Mouse (Mus musculus): Measurements from ENCODE around the gene Snf8. TPM values are rescaled to one million over a fixed set of nuclear protein-coding genes. Genes with fewer than 3 reads are reported as not detected.

Snf8 gene
- total RNA-seq, 2 experiments from 2014 or later: 104 to 106 TPM

DNA sequence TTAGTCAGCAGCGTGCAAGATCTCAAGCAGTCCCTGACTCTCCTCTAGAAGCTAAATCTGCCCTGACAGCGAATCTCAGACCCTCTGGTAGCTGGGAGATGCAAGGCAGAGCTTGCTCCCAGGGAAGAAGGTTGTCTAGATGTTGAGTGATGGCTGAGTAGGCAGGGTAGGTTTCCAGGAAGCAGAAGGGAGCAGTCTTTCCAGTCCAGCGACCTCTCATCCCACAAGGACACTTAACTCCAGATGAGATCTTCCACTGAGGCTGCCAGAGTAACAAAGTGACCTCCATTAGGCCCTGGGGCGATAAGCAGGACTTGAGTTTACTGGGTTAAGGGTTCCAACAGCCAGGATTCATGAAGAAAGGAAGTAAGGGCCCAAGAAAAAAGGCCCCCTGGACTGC is 14.1 kb upstream of the Snf8 start:
- no peak for DNase-seq (ENCODE audit: low spot score in 2 of 2)

DNA sequence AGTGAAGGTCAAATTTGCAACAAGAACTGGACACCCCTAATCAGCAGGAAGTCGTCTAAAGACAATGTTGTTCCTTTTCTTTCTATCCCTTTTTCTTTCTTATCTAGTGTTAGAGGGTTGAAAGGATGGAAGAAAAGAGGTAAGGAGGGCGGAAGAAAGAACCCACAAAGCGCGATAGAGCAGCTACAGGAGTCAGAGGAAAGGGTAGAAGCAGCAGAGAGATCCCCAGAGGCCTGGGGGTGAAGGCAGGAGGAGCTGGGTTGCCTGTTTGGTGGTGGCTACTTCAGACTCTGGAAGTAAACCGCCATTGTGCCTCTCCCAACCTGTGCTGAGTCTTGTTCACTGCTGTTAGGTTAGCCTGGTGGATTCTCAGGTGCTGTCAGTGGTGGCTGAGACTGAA is 6.6 kb upstream of the Snf8 start:
- DNase-seq (ENCODE audit: low spot score in 2 of 2): no peak

DNA sequence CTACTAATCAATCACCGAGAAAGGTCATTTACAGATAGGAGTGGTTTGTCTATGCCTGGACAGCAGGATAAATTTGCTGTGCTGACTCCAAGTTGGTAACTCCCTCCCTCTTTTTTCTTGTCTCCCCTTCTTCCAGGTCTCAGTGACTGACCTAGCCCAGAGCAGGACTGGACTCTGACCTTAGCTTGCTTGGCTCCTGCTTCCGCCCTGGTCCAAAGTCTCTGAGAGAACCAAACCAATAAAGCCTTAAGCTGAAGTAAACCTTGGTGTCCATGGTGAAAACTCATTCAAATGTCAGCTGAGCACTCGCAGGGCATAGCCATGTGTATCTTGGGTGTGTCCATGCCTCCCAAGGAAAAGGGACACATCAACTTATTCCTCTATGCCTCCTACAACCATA is 4.1 kb upstream of the Snf8 start:
- DNase-seq (ENCODE audit: low spot score in 2 of 2): no peak

DNA sequence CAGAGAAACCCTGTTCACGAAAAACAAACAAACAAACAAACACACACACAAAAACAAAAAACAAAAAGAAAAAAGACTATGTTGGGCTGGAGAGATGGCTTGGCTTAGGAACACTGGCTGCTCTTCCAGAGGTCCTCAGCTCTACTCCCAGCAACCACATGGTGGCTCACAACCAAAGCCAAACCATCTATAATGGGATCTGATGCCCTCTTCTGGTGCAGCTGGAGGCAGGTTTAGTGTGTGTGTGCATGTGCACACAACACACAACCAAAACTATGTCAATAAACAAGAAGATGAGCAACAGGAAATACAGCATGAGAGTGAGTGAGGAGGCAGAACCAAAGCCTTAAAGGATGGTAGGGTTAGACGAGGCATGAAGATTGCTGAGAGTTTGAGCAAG is 3.0 kb upstream of the Snf8 start:
- DNase-seq (ENCODE audit: low spot score in 2 of 2): no peak

DNA sequence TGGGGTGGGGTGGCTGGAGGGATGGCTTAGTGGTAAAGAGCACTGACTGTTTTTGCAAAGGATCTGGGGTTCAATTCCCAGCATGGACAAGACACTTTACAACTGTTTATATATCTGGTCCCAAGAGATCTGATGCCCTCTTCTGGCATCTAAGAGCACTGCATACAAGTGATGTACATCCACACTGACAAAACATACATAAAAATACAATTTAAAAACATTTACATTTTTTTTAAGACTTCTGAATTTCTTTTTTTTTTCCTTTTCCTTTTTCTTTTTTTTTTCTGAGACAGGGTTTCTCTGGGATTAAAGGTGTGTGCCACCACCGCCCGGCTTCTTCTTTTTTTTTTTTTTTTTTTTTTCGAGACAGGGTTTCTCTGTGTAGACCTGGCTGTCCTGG is 1.4 kb upstream of the Snf8 start:
- no peak for DNase-seq (ENCODE audit: low spot score in 2 of 2)

DNA sequence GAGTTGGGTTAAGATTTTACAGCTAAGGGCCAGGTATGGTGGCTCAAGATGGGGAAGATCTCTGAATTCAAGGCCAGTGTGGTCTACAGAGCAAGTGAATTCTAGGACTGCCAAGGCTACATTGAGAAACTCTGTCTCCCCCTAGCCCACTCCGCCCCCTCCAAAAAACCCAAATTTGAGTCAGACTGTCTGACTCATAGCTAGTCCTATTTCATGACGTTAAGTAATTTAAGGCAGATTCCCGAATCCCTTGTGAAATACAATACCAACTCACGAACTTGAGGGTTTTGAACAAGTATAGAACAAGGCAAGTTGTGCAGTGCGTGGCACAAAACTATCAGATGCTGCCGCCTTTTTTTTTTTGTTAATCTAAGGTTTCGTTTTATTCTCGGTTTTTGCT is 569 bp upstream of the Snf8 start:
- no peak for DNase-seq (ENCODE audit: low spot score in 2 of 2)

DNA sequence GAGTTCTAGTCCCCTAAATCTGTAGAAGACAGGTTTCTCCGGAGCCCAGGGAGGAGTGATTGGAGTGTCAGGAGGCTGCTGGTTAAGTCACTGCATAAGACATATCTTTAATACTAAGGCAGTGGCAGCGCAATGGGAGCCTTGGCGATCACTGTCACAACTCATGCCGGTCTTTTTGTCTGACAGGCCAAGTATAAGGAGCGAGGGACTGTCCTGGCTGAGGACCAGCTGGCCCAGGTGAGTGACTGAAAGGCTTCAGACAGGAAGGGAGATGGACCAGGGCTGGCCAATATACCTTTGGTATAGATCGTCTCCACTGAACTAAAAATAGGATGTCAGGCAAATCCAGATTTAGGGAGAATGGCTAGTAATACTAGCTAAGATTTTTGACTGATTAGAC is 448 bp downstream of the Snf8 start:
- DNase-seq (ENCODE audit: low spot score in 2 of 2): no peak

DNA sequence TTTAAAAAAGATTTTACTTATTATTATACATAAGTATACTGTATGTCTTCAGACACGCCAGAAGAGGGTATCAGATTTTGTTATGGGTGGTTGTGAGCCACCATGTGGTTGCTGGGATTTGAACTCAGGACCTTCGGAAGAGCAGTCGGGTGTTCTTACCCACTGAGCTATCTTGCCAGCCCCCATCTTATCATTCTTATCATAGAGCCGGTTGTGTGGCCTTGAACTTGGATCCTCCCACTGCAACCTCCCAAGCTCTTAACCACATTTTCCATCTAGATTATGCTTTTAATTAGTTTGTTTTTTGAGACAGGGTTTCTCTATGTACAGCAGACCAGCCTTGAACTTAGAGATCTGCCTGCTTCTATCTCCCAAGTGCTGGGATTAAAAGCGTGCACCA is 2.8 kb downstream of the Snf8 start:
- no peak for DNase-seq (ENCODE audit: low spot score in 2 of 2)

DNA sequence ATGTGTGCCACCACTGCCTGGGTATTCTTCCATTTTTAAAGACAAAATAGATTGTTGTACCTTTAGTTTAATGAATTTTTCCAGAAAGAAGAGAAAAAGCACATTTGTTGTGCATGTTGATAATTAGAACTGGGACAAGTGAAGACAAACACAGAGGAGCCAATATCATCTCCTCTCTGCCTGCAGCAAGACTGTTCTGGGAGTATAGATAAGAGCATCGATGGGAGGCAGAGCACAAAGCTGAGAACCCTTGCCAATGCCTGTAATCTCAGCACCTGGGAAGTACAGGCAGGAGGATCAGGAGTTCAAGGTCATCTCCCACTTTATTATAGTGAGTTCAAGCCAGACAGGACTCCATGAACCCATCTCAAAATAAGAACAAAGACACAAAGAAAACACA is 3.9 kb downstream of the Snf8 start:
- no peak for DNase-seq (ENCODE audit: low spot score in 2 of 2)

DNA sequence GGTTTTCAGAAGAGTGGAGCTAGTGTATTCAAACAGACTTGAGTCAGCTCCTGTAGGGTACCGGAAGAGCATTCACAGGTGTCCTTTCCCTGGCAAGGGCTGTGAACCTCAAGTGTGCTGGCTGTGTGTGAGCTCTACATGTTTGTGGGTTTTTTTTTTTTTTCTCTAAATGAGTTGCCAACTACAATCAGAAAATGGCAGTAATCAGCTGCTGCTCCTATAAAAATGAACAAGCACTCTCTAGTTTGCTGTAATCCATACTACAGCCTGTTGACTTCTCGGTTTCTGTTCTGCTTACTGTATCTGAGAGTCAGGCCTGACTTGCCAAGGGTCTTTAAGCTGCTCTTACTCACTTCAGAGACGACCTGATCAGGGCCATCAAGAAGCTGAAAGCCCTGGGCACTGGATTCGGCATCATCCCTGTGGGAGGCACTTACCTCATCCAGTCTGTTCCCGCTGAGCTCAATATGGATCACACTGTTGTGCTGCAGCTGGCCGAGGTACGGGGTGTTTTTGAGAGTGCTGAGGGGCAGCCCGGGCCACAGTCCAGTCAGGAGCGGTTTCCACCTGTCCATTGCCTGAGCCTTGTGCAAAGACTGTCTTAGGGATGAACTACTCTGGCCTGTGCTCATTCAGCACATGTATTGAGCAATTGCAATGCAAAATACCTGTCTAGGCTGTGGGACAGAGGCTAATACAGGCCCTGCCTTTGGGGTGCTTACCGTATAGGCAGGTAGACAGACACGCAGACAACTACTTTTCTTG is 10.3 kb downstream of the Snf8 start:
- no peak for DNase-seq (ENCODE audit: low spot score in 2 of 2)

DNA sequence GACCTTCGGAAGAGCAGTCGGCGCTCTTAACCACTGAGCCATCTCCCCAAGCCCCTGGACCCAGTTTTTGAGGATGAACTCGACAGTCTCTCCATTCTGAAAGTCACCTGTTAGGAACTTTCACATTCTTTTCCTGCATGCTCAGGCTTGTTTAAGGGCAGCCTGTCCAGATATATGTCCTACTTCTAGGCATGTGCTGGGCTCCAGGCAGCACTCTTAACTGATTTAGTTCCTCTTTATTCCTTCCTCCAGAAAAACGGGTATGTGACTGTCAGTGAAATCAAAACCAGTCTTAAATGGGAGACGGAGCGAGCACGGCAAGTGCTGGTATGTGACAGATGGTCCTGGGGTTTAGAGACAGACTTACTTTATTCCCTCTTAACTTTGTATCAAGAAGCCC is 11.3 kb downstream of the Snf8 start:
- peak in 1 of 2 experiments; percentile 62 for DNase-seq (ENCODE audit: low spot score in 2 of 2)

DNA sequence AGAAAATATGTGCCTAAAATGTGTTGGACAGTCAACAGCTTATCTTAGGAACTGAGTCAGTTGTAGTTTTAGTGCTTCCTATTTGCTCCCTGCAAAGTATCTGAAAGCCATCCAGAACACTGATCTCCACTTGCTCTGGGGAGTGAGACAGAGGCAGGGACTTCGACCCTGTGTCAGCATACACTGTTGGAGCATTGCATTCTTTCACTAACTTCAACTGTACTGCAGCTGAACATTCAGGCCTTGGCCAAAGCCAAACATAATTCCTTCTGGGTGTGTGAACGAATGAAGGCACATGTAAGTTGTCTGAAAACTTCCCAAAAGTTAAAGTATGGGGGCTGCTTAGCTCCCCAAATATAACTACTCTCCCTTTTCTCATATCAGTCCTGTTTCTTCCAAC is 12.1 kb downstream of the Snf8 start:
- no peak for DNase-seq (ENCODE audit: low spot score in 2 of 2)

DNA sequence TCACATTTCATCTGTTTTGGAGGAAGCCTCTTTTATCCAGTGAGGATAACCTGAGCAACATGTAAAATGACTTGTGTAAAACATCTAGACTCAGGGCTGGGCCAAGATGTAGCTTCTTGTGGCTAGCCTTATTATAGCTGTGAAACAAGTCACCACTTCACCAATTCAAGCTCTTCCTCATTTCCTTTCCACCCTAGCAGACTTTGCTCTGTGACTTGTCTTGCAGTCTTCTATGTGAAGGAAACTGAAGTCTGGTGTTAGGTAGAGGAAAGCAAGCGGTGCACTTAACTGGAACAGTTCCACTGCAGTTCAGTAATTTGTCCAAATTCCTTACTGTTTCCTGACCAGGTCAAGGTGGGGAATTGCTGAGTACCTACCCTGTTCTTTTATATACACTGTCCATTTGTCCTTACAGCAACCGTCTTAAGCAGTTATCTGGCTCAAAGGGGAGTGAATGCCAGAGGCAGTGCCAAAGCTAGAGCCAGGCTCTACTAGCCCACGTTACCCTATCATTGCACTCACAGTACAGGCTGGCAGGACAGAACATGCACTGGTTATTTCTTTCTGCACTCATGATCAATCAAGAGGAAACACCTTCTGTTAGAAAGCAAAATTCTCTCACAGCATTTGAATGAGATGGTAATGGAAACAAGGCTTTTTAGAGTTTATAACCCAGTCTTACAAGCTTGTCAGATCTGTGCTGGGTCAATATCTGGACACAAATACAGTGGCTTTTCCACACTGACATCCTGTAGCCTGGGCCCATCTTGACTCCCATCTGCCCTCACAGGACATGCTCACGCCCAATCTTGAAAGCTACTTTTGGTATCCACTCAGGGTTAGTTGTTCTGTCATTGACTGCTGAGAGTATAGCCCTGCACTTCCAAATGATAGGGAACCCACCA is 13.0 kb downstream of the Snf8 start:
- DNase-seq (ENCODE audit: low spot score in 2 of 2): no peak

DNA sequence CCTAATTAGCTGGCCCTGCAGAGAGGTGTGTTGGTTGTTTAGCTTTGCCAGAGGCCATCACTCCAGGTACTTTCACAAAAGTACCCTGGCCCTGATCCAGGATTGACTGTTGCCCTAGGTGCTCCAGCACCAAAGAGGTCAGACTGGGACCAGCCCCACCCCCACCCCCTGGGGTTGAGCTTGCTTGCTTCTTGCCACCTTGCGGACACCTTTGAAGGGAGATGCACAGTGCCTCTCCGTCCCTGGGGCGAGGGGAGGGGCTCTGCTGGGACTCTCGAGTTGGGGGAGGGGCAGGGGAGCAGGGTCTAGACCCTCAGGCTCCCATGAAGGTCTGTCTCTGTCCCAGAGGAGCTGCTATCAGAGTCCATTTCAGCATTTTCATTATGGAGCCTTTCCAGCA is 15.3 kb downstream of the Snf8 start:
- DNase-seq (ENCODE audit: low spot score in 2 of 2): no peak

DNA sequence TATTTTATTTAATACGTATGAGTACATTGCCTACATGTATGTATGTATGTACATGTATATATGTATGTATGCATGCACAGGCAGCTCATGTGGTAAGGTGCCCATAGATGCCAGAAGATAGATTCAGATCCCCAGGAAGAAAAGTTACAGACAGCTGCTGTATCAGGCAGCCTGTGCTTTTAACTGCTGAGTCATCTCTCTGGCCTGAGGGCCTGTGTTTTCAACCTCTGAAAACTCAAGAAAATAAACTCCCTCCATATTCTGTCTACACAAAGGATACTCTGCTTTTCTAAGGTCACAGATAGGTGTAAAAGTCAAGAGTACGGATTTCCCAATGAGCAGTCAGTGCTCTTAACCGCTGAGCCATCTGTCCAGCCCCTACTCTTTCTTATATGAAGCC is 16.2 kb downstream of the Snf8 start:
- no peak for DNase-seq (ENCODE audit: low spot score in 2 of 2)

DNA sequence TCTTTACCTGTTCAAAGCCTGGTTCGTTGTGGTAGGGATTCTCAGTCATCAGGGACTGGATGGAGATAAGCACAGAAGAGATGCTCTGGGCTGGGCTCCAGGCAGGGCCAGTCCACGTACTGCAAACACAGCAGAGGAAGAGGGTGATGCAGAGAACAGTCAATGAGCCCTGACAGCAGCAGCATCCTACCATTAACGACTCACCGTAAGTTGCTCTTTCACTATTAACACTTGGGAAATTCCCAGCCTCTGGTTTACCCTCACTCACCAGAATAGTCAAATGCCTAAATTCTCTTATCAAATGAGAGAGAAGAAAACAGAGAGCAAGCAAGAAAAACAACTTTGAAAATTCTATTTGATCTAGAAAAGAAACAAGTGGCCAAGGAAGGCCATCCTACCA is 23.6 kb downstream of the Snf8 start:
- no peak for DNase-seq (ENCODE audit: low spot score in 2 of 2)

DNA sequence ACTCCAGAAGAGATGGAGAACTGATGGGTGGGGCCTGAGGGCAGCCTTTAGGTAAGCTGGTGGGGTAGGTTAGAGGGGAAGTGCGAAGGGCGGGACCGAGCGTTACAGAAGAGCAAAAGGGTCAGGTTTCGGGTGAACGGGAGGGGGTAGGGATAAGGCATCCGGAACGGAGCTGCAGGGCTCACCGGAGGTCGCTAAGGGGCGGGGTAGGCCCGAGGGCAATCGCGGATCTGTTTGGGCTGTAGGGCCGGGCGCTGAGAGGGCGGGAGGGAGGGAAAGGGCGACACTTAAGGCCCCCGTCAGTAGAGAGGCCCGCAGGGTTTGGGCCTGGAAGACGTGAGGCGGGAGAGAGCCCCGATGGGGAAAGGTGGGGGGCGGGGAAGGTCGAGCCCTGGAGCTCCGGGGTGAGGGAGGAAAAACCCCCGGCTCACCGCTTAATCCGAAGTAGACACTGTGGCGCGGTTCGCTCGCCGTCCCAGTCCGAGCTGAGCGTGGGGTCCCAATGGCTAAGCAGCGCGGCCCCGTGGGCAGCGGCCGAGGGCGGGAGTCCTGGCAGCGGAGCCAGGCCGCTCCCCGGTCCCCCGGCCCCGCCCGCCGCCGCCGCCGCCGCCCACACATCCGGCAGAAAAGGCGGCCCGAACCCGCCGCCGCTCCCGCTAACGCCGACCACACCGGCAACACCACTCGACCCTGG is 30.0 kb downstream of the Snf8 start:
- no peak for DNase-seq (ENCODE audit: low spot score in 2 of 2)

DNA sequence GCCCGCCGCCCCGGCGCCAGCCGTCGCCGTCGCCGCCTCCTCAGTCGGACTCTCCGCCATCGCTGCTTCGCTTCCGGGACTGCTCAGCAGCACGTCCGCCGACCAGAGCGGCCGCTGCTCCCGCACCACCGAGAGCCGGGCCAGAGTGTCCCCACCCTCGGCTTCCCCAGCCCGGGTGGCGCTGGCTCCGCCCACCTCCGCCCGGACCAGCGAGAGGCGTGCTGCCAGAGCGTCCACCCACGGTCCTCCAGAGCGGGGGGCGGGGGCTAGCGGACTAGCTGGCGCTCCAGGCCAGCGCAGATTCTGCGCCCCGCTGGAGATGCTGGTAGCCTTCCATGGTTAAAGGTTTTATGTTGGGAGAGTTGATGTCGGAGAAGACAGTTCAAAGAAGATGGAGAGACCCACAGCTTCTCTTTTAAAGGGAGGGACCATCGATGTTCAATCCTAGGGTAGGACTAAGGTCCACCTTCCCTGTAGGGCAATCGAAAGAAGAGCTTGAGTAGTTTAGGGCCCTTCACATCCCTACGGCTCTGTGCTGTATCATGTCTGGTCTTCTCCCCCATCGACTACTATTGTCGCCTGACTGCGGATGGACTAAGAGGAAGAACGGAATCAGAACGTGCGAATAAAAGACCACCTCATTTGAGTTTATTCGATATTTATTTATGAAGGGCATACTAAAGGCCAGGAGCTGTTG is 30.7 kb downstream of the Snf8 start, which contains the start of gene Ube2z:
TSS of gene Ube2z (minus strand) at position 174 of the 697 bp plus-strand sequence.
- DNase-seq (ENCODE audit: low spot score in 2 of 2): peak; percentile 94 to 98

DNA sequence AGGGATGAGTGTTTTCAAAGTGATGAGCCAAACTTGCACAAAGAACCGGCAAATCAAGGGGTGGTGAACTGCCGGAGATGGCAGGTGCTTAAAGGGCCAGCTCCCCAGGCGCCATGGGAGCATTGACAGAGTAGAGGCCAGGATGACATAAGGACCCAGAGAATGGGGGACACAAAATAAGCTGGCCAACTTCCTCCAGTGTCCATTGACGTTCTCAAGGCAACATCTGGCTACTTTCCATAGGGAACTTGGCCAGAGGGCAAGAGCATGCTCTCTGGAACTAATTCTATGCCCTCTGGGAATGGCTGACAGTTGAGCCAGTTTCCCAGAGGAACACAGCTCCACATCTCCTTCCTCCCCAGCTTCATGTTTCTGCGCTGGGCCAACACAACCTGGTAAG is 33.5 kb downstream of the Snf8 start:
- DNase-seq (ENCODE audit: low spot score in 2 of 2): no peak

DNA sequence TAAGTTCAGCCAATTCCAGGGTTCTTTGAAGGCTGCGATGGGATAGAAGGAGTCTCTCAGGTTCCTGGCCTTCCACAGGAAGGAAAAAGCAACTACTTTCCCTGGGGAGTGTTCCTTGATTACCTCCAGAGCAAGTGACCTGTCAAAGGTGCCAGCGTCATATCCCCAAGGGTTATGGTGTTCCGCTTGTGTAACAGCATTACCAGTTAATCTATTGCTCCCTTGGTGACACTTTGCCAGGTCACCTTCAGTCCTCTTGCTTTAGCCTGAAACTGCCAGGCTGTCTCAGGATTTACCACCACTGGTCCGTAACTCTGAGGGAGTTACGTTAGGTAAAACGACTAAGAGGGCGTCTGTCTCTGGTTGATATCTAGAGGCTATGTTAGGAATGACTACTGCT is 35.7 kb downstream of the Snf8 start:
- no peak for DNase-seq (ENCODE audit: low spot score in 2 of 2)

DNA sequence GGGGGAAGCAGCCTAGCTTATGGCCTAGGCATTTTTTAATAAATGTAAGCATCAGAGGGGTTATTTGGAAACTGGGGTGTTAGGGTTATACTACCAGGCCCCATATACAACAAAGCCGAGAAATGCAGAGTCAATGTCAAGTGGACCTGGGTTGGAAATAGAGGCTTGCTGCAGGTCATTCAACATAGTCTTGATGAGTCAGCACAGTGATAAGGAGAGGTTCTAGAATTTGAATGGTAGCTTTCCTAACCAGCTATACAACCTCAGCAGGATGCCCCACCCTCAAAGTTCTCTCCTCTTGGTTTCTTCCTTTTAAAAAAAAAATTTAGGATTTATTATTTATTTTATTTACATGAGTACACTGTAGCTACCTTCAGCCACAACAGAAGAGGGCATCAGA is 36.3 kb downstream of the Snf8 start:
- no peak for DNase-seq (ENCODE audit: low spot score in 2 of 2)
